Mouse (Mus musculus) neural tube, embryonic 11.5 days (tissue): ENCODE measurements around the gene Kptn. TPM values are rescaled to one million over a fixed set of nuclear protein-coding genes. Genes with fewer than 3 reads are reported as not detected.

Experiments
- ATAC-seq: fragments of 200-750 bp; cut with Nextera tagmentation; 2 replicates; pipeline ENCODE4 v1.8.0; 2017; ENCODE audit warnings: moderate number of reproducible peaks, mild to moderate bottlenecking, moderate TSS enrichment, moderate library complexity; ENCODE audit not compliant: insufficient read depth, low FRiP score, low TSS enrichment
- DNase-seq: peaks from one replicate; pipeline ENCODE4 v3.0.0-alpha.2; 2015; ENCODE audit warnings: low spot score
- H3K27ac ChIP-seq: fragments of 300-500 bp; sonication (generic); 2 replicates; pipeline ENCODE4 v1.5.1; 2014; ENCODE audit warnings: low read depth, mild to moderate bottlenecking, low read length
- H3K27me3 ChIP-seq: fragments of 300-500 bp; sonication (generic); 2 replicates; pipeline ENCODE4 v1.6.1; 2014; ENCODE audit warnings: mild to moderate bottlenecking, low read length, mixed read lengths; ENCODE audit not compliant: control insufficient read depth, insufficient read depth
- H3K36me3 ChIP-seq: fragments of 300-500 bp; sonication (generic); 2 replicates; pipeline ENCODE4 v1.6.1; 2014; ENCODE audit warnings: mild to moderate bottlenecking, low read length, moderate library complexity, mixed read lengths; ENCODE audit not compliant: control insufficient read depth, insufficient read depth
- H3K4me1 ChIP-seq: fragments of 300-500 bp; sonication (generic); 2 replicates; pipeline ENCODE4 v1.6.1; 2014; ENCODE audit warnings: low read length, mixed read lengths; ENCODE audit not compliant: control insufficient read depth, insufficient read depth
- H3K4me2 ChIP-seq: fragments of 300-500 bp; sonication (generic); 2 replicates; pipeline ENCODE4 v1.6.1; 2014; ENCODE audit warnings: low read depth, mild to moderate bottlenecking, moderate library complexity
- H3K4me3 ChIP-seq: fragments of 300-500 bp; sonication (generic); 2 replicates; pipeline ENCODE4 v1.5.1; 2014; ENCODE audit warnings: low read depth, low read length
- H3K9ac ChIP-seq: fragments of 300-500 bp; sonication (generic); 2 replicates; pipeline ENCODE4 v1.6.1; 2014; ENCODE audit warnings: mild to moderate bottlenecking, low read length
- H3K9me3 ChIP-seq: fragments of 300-500 bp; sonication (generic); 2 replicates; pipeline ENCODE4 v1.6.1; 2016; ENCODE audit warnings: low read length; ENCODE audit not compliant: control insufficient read depth
- WGBS: fragments of 180-500 bp; shearing (Covaris S2); extraction: QIAGEN DNeasy Blood & Tissue Kit; methylation state at CpG from one replicate; pipeline ENCODE4 v1.1.7; 2014; 5-methylcytosine and 5-hydroxymethylcytosine counted together
- polyA plus RNA-seq: library from polyadenylated mRNA; unstranded; fragments of >200 nt; fragmentation: Nextera tagmentation; extraction: Ambion mirVana; gene quantifications from 2 replicates; pipeline ENCODE4 v1.2.1, GENCODE M21; 2014

Gene Kptn
- polyA plus RNA-seq, 1 experiment from 2014 or later = 22.8 TPM

GRCm38 (mm10) chr7:16129421-16129845 lies 9.7 kb downstream of the Kptn start, which contains the start of gene Slc8a2:
TSS of gene Slc8a2 (plus strand) at chr7:16129826.
- Histone ChIP-seq H3K27me3 (0 out of 2 replicates have a peak, but pooled peaks cover 2% of the 10 kb centered on the region), H3K4me1 (peaks cover 35% of the 10 kb centered on the region), H3K27ac (peak within 1 kb of the TSS; percentile 70), H3K4me2 (peak within 1 kb of the TSS; percentile 82), H3K9ac (peak within 1 kb of the TSS; percentile 70), H3K4me3 (peak within 1 kb of the TSS; percentile 64), H3K36me3 (no peaks in the 10 kb centered on the region), H3K9me3 (no peaks in the 10 kb centered on the region)
- 1% methylated on average over 12 of the region's 12 CpGs for WGBS
- DNase-seq = peak; percentile 88
- ATAC-seq = peak; percentile 78

- 1% methylated on average over 34 of the region's 38 CpGs for WGBS
- peak overlapping the region; percentile 70 for H3K9ac ChIP-seq
- peak overlapping the region; percentile 82 for H3K4me2 ChIP-seq
- DNase-seq (peak; percentile 87), ATAC-seq (peak; percentile 72)
- H3K27me3 ChIP-seq = 0 out of 2 replicates have a peak, but pooled peaks cover 2% of the 10 kb centered on the region
- peak overlapping the region; percentile 70 for H3K27ac ChIP-seq
- H3K4me3 ChIP-seq = peak overlapping the region; percentile 64
- H3K36me3 ChIP-seq = no peaks in the 10 kb centered on the region
- no peaks in the 10 kb centered on the region for H3K9me3 ChIP-seq
- peaks cover 35% of the 10 kb centered on the region for H3K4me1 ChIP-seq
Measured at GRCm38 (mm10) chr7:16129846-16130691, 10.4 kb downstream of the Kptn start.

GRCm38 (mm10) chr7:16130956-16131634 lies 11.4 kb downstream of the Kptn start:
- 0 out of 2 replicates have a peak overlapping the region, but pooled peaks have one; percentile 34 for H3K27ac ChIP-seq
- WGBS = 43% methylated on average over 13 of the region's 13 CpGs

GRCm38 (mm10) chr7:16132161-16132581 lies 12.5 kb downstream of the Kptn start:
- 28% methylated on average over 7 of the region's 7 CpGs for WGBS
- DNase-seq (no peak), ATAC-seq (no peak)
- peaks cover 38% of the 10 kb centered on the region for H3K4me1 ChIP-seq
- H3K9me3 ChIP-seq = no peaks in the 10 kb centered on the region
- 0 out of 2 replicates have a peak, but pooled peaks cover 2% of the 10 kb centered on the region for H3K27me3 ChIP-seq
- H3K9ac ChIP-seq = no peak overlapping the region; the same call in 1 of the 2 replicates
- peak overlapping the region; percentile 23; the same call in 1 of the 2 replicates for H3K27ac ChIP-seq
- H3K4me3 ChIP-seq = peak overlapping the region; percentile 6; the same call in 1 of the 2 replicates
- H3K4me2 ChIP-seq = peak overlapping the region; percentile 82
- no peaks in the 10 kb centered on the region for H3K36me3 ChIP-seq

More at GRCm38 (mm10) chr7:16130956-16131634, 11.4 kb downstream of the Kptn start:
- Histone ChIP-seq H3K4me1 (peaks cover 38% of the 10 kb centered on the region), H3K9me3 (no peaks in the 10 kb centered on the region), H3K36me3 (no peaks in the 10 kb centered on the region), H3K4me3 (peak overlapping the region; percentile 64), H3K27me3 (0 out of 2 replicates have a peak, but pooled peaks cover 2% of the 10 kb centered on the region), H3K9ac (peak overlapping the region; percentile 70), H3K4me2 (peak overlapping the region; percentile 82)
- no peak for ATAC-seq
- no peak for DNase-seq

- no peak for DNase-seq
- H3K4me3 ChIP-seq = no peak overlapping the region
- ATAC-seq = no peak
- no peak overlapping the region for H3K9ac ChIP-seq
- no peak overlapping the region for H3K27ac ChIP-seq
- no peaks in the 10 kb centered on the region for H3K36me3 ChIP-seq
- 80% methylated on average over 3 of the region's 3 CpGs for whole genome bisulfite sequencing
- peak overlapping the region; percentile 82; the same call in 1 of the 2 replicates for H3K4me2 ChIP-seq
- peaks cover 38% of the 10 kb centered on the region for H3K4me1 ChIP-seq
- no peaks in the 10 kb centered on the region for H3K9me3 ChIP-seq
- H3K27me3 ChIP-seq = 0 out of 2 replicates have a peak, but pooled peaks cover 2% of the 10 kb centered on the region
Measured at GRCm38 (mm10) chr7:16132926-16133325, 13.2 kb downstream of the Kptn start.

- ATAC-seq = no peak
- 92% methylated on average over 9 of the region's 9 CpGs for whole genome bisulfite sequencing
Measured at GRCm38 (mm10) chr7:16133691-16134090, 14.0 kb downstream of the Kptn start.

GRCm38 (mm10) chr7:16134951-16135392 lies 15.3 kb downstream of the Kptn start:
- no peak overlapping the region for H3K9ac ChIP-seq
- peaks cover 33% of the 10 kb centered on the region for H3K4me1 ChIP-seq
- DNase-seq = peak; percentile 47
- H3K27ac ChIP-seq = no peak overlapping the region
- WGBS = 48% methylated on average over 7 of the region's 7 CpGs
- peak; percentile 76 for ATAC-seq
- no peak overlapping the region for H3K4me3 ChIP-seq
- H3K36me3 ChIP-seq = no peaks in the 10 kb centered on the region
- no peaks in the 10 kb centered on the region for H3K9me3 ChIP-seq
- 0 out of 2 replicates have a peak, but pooled peaks cover 2% of the 10 kb centered on the region for H3K27me3 ChIP-seq
- no peak overlapping the region for H3K4me2 ChIP-seq

More at GRCm38 (mm10) chr7:16133691-16134090, 14.0 kb downstream of the Kptn start:
- Histone ChIP-seq H3K9ac (no peak overlapping the region), H3K4me3 (no peak overlapping the region), H3K4me2 (no peak overlapping the region), H3K4me1 (peaks cover 38% of the 10 kb centered on the region), H3K27ac (0 out of 2 replicates have a peak overlapping the region, but pooled peaks have one; percentile 10), H3K36me3 (no peaks in the 10 kb centered on the region), H3K9me3 (no peaks in the 10 kb centered on the region), H3K27me3 (0 out of 2 replicates have a peak, but pooled peaks cover 2% of the 10 kb centered on the region)
- no peak for DNase-seq
